Mouse (Mus musculus) NIH3T3 (cell line): ENCODE data around the gene Psmb9.
A peak's percentile ranks its signal among the peaks of the same experiment; 100 is the strongest.

Experiments used
- DNase-seq: peaks from one replicate; pipeline ENCODE4 v3.0.0-alpha.2; 2012; ENCODE audit warnings: low read depth

Gene Psmb9

GRCm38 (mm10) chr17:34205746-34206176 lies 18.2 kb upstream of the Psmb9 start:
- DNase-seq, result peak; percentile 76

- peak; percentile 55 for DNase-seq
Measured at GRCm38 (mm10) chr17:34205021-34205745, 17.6 kb upstream of the Psmb9 start.

- DNase-seq, result peak; percentile 96
Measured at GRCm38 (mm10) chr17:34204303-34205010, 16.9 kb upstream of the Psmb9 start.

GRCm38 (mm10) chr17:34203444-34203843 lies 15.9 kb upstream of the Psmb9 start, which contains the start of gene Tap2:
TSS of gene Tap2 (plus strand) at chr17:34203527.
- peak; percentile 25 for DNase-seq

- DNase-seq, result no peak
Measured at GRCm38 (mm10) chr17:34202760-34203442, 15.3 kb upstream of the Psmb9 start.

GRCm38 (mm10) chr17:34201506-34202055 lies 14.0 kb upstream of the Psmb9 start:
- no peak for DNase-seq

GRCm38 (mm10) chr17:34200772-34201505 lies 13.4 kb upstream of the Psmb9 start:
- DNase-seq, result no peak

GRCm38 (mm10) chr17:34200047-34200446 lies 12.5 kb upstream of the Psmb9 start:
- no peak for DNase-seq

GRCm38 (mm10) chr17:34199050-34199619 lies 11.6 kb upstream of the Psmb9 start:
- DNase-seq, result no peak

- no peak for DNase-seq
Measured at GRCm38 (mm10) chr17:34198521-34198912, 11.0 kb upstream of the Psmb9 start.

- DNase-seq, result no peak
Measured at GRCm38 (mm10) chr17:34197904-34198520, 10.4 kb upstream of the Psmb9 start.

- peak; percentile 81 for DNase-seq
Measured at GRCm38 (mm10) chr17:34196941-34197894, 9.7 kb upstream of the Psmb9 start, which contains the start of gene Psmb8. TSS of gene Psmb8 (plus strand) at chr17:34197721.

- DNase-seq, result no peak
Measured at GRCm38 (mm10) chr17:34196491-34196890, 8.9 kb upstream of the Psmb9 start.

GRCm38 (mm10) chr17:34194723-34195122 lies 7.2 kb upstream of the Psmb9 start:
- DNase-seq, result no peak

- DNase-seq, result no peak
Measured at GRCm38 (mm10) chr17:34193468-34193867, 5.9 kb upstream of the Psmb9 start.

GRCm38 (mm10) chr17:34192852-34193251 lies 5.3 kb upstream of the Psmb9 start:
- no peak for DNase-seq

GRCm38 (mm10) chr17:34188986-34189385 lies 1.4 kb upstream of the Psmb9 start:
- no peak for DNase-seq

- DNase-seq, result peak; percentile 43
Measured at GRCm38 (mm10) chr17:34188010-34188409, 446 bp upstream of the Psmb9 start.

GRCm38 (mm10) chr17:34186885-34187260 lies 691 bp downstream of the Psmb9 start:
- DNase-seq, result no peak

- DNase-seq, result no peak
Measured at GRCm38 (mm10) chr17:34185526-34185925, 2.0 kb downstream of the Psmb9 start.
